Mouse (Mus musculus) liver, postnatal 0 days (tissue): Measurements from ENCODE around the gene Tgm5.

Experiments
- CTCF ChIP-seq: sonication (generic); IDR thresholded peaks from 2 replicates; pipeline ENCODE4 v1.5.1; 2016; ENCODE audit warnings: antibody characterized with exemption, low read depth
- EP300 ChIP-seq: IDR thresholded peaks from 2 replicates; pipeline ENCODE4 v1.6.1; 2016; ENCODE audit warnings: antibody characterized with exemption, low read depth, mild to moderate bottlenecking

- TF ChIP-seq CTCF: no peak
- TF ChIP-seq EP300: no peak
Observed at GRCm38 (mm10) chr2:121069506-121069905, 16.1 kb downstream of the Tgm5 start.
